Comparison of ENCODE assay signal across 18 mouse cellular contexts in genomic region chr19:47413458-47414005, GRCm38 (mm10). TPM values are rescaled to one million over a fixed set of nuclear protein-coding genes. Genes with fewer than 3 reads are reported as not detected.
DNase-seq lines count a peak whose midpoint lies in the region; ATAC-seq and TF ChIP-seq lines count a peak whose summit lies in the region.
"Had no signal": no experiment of that assay in that cellular context is flagged by ENCODE, and none has a peak within 500 bp of the region (broad histone marks: within the 10 kb centered on the region; RNA-seq: fewer than 3 reads in every experiment).

No protein-coding gene starts in this region.

- no peak for ATAC-seq in forebrain, embryonic 15.5 days (replicated peaks)
- ATAC-seq in hindbrain, postnatal 0 days, result no peak
- ATAC-seq in hindbrain, embryonic 14.5 days (ENCODE audit: low FRiP score), result no peak
- ATAC-seq: midbrain, embryonic 13.5 days had no signal

- TF ChIP-seq CTCF in hindbrain, postnatal 0 days (IDR thresholded peaks at IDR 0.05; ENCODE audit: low read depth), result no peak
- TF ChIP-seq CTCF in thymus, adult 2 months (IDR thresholded peaks at IDR 0.05; ENCODE audit: borderline replicate concordance, control insufficient read depth, extremely low read depth, insufficient read depth, low read length, poor library complexity), result no peak

- no peak for TF ChIP-seq POLR2A in thymus, adult 2 months (IDR thresholded peaks at IDR 0.05; ENCODE audit: control insufficient read depth, extremely low read depth, insufficient read depth, low read length, poor library complexity)

- no peak for DNase-seq in forebrain, embryonic 10.5 days (ENCODE audit: extremely low spot score, low spot score)
- peak; percentile 27 for DNase-seq in hindbrain, postnatal 0 days (ENCODE audit: low spot score)
- DNase-seq in hindbrain, embryonic 14.5 days (ENCODE audit: low spot score), result no peak
- DNase-seq in thymus, adult 2 months, result no peak
- no peak for DNase-seq in thymus, postnatal 36 days
- DNase-seq in embryo, embryonic 10.5 days (ENCODE audit: low spot score), result no peak
- DNase-seq: cerebellum, adult 8-10 months; gastrocnemius, postnatal 10 days; heart, postnatal 4 days; kidney, adult 2 months; kidney, postnatal 14 days; layer of hippocampus, postnatal 36 days; right cerebral cortex, adult 18-20 months had no signal

- H3K9me3 ChIP-seq in forebrain, embryonic 10.5 days, result no peaks in the 10 kb centered on the region
- no peaks in the 10 kb centered on the region for H3K9me3 ChIP-seq in forebrain, embryonic 15.5 days
- H3K9me3 ChIP-seq in hindbrain, postnatal 0 days (ENCODE audit: low read length), result no peaks in the 10 kb centered on the region
- H3K9me3 ChIP-seq in hindbrain, embryonic 14.5 days (ENCODE audit: control insufficient read depth, low read length), result no peaks in the 10 kb centered on the region
- H3K9me3 ChIP-seq: liver, embryonic 15.5 days; midbrain, embryonic 13.5 days; neural tube, embryonic 12.5 days had no signal

- H3K36me3 ChIP-seq in forebrain, embryonic 10.5 days (replicated peaks), result no peaks in the 10 kb centered on the region; the same call in 1 of the 2 replicates
- no peaks in the 10 kb centered on the region for H3K36me3 ChIP-seq in forebrain, embryonic 15.5 days
- H3K36me3 ChIP-seq in hindbrain, postnatal 0 days (ENCODE audit: insufficient read depth, low read length), result no peaks in the 10 kb centered on the region
- no peaks in the 10 kb centered on the region for H3K36me3 ChIP-seq in hindbrain, embryonic 14.5 days (replicated peaks; ENCODE audit: control insufficient read depth, insufficient read depth)
- H3K36me3 ChIP-seq in thymus, adult 2 months (ENCODE audit: control insufficient read depth, insufficient read depth, low read length), result no peaks in the 10 kb centered on the region
- H3K36me3 ChIP-seq: liver, embryonic 15.5 days; midbrain, embryonic 13.5 days; neural tube, embryonic 12.5 days had no signal

- H3K4me2 ChIP-seq in forebrain, embryonic 15.5 days (replicated peaks), result no peak overlapping the region
- no peak overlapping the region for H3K4me2 ChIP-seq in hindbrain, postnatal 0 days (ENCODE audit: low read depth, low read length)
- H3K4me2 ChIP-seq in hindbrain, embryonic 14.5 days (replicated peaks), result no peak overlapping the region
- H3K4me2 ChIP-seq: liver, embryonic 15.5 days; midbrain, embryonic 13.5 days; neural tube, embryonic 12.5 days had no signal

- H3K9ac ChIP-seq in forebrain, embryonic 15.5 days (replicated peaks), result no peak overlapping the region
- no peak overlapping the region for H3K9ac ChIP-seq in hindbrain, postnatal 0 days (replicated peaks; ENCODE audit: low read length)
- H3K9ac ChIP-seq in hindbrain, embryonic 14.5 days, result no peak overlapping the region
- H3K9ac ChIP-seq: liver, embryonic 15.5 days; midbrain, embryonic 13.5 days; neural tube, embryonic 12.5 days had no signal

- no peak overlapping the region for H3K4me3 ChIP-seq in forebrain, embryonic 10.5 days
- no peak overlapping the region for H3K4me3 ChIP-seq in forebrain, embryonic 15.5 days
- H3K4me3 ChIP-seq in hindbrain, postnatal 0 days (ENCODE audit: low read length), result no peak overlapping the region
- H3K4me3 ChIP-seq in hindbrain, embryonic 14.5 days (replicated peaks; ENCODE audit: low read length), result no peak overlapping the region
- H3K4me3 ChIP-seq in thymus, adult 2 months (ENCODE audit: control insufficient read depth, insufficient read depth, low read length), result no peak overlapping the region
- H3K4me3 ChIP-seq: layer of hippocampus, adult 2 months; liver, embryonic 15.5 days; midbrain, embryonic 13.5 days; neural tube, embryonic 12.5 days had no signal

- H3K27me3 ChIP-seq in forebrain, embryonic 10.5 days (ENCODE audit: poor library complexity, severe bottlenecking), result no peaks in the 10 kb centered on the region
- H3K27me3 ChIP-seq in forebrain, embryonic 15.5 days, result no peaks in the 10 kb centered on the region
- H3K27me3 ChIP-seq in hindbrain, postnatal 0 days (ENCODE audit: insufficient read depth, low read length), result no peaks in the 10 kb centered on the region
- H3K27me3 ChIP-seq in hindbrain, embryonic 14.5 days (ENCODE audit: control insufficient read depth, insufficient read depth, low read length), result no peaks in the 10 kb centered on the region
- no peaks in the 10 kb centered on the region for H3K27me3 ChIP-seq in thymus, adult 2 months (ENCODE audit: control insufficient read depth, insufficient read depth, low read length)
- H3K27me3 ChIP-seq: liver, embryonic 15.5 days; midbrain, embryonic 13.5 days; neural tube, embryonic 12.5 days had no signal

- H3K4me1 ChIP-seq in forebrain, embryonic 10.5 days, result peaks cover 47% of the 10 kb centered on the region
- H3K4me1 ChIP-seq in forebrain, embryonic 15.5 days, result peaks cover 17% of the 10 kb centered on the region; the same call in 1 of the 2 replicates
- peaks cover 19% of the 10 kb centered on the region for H3K4me1 ChIP-seq in hindbrain, postnatal 0 days (ENCODE audit: insufficient read depth, low read length)
- peaks cover 15% of the 10 kb centered on the region; the same call in 1 of the 2 replicates for H3K4me1 ChIP-seq in hindbrain, embryonic 14.5 days (replicated peaks; ENCODE audit: control insufficient read depth, insufficient read depth, low read length)
- H3K4me1 ChIP-seq in thymus, adult 2 months (replicated peaks; ENCODE audit: control insufficient read depth, insufficient read depth, low read length), result peaks cover 15% of the 10 kb centered on the region

- WGBS in forebrain, embryonic 10.5 days, result 97% methylated on average over 6 of the region's 6 CpGs
- 86% methylated on average over 6 of the region's 6 CpGs for WGBS in forebrain, embryonic 15.5 days
- 48% methylated on average over 6 of the region's 6 CpGs for WGBS in hindbrain, postnatal 0 days
- 78% methylated on average over 6 of the region's 6 CpGs for WGBS in hindbrain, embryonic 14.5 days
- 83% methylated on average over 6 of the region's 6 CpGs for WGBS in thymus, adult 2 months

- peak overlapping the region; percentile 52; the same call in 1 of the 2 replicates for H3K27ac ChIP-seq in forebrain, embryonic 10.5 days
- no peak overlapping the region for H3K27ac ChIP-seq in forebrain, embryonic 15.5 days (replicated peaks)
- no peak overlapping the region for H3K27ac ChIP-seq in hindbrain, postnatal 0 days
- no peak overlapping the region for H3K27ac ChIP-seq in hindbrain, embryonic 14.5 days
- peak overlapping the region; percentile 6; the same call in 1 of the 2 replicates for H3K27ac ChIP-seq in thymus, adult 2 months (ENCODE audit: control insufficient read depth, insufficient read depth, low read length)
- H3K27ac ChIP-seq: layer of hippocampus, adult 2 months; midbrain, embryonic 13.5 days; neural tube, embryonic 12.5 days had no signal

RNA-seq across cellular contexts. Expression of gene Sh3pxd2a, which starts 50.7 kb away (rescaled TPM):
- 1.5 and 1.8 TPM in 2 replicates for polyA plus RNA-seq in forebrain, embryonic 10.5 days (2016; fragmentation: Nextera tagmentation; extraction: Ambion mirVana)
- 2.0 and 2.2 TPM in 2 replicates for polyA plus RNA-seq in forebrain, embryonic 15.5 days (2015; fragmentation: Nextera tagmentation; extraction: Ambion mirVana)
- 21.9 and 25.5 TPM in 2 replicates for total RNA-seq in hindbrain, postnatal 0 days (2014; rRNA removed)
- 1.4 and 1.8 TPM in 2 replicates for polyA plus RNA-seq in hindbrain, postnatal 0 days (2015; fragmentation: Nextera tagmentation; extraction: Ambion mirVana)
- 2.8 and 3.0 TPM in 2 replicates for polyA plus RNA-seq in hindbrain, embryonic 14.5 days (2014; fragmentation: Nextera tagmentation; extraction: Ambion mirVana)
- polyA plus RNA-seq in thymus, adult 2 months (2012; rRNA removed), result 19.4 and 21.0 TPM in 2 replicates

Comparison
In these comparisons a context has a peak if more than half of its experiments do, and no peak if none do; other contexts are left out.
1. H3K27ac ChIP-seq: peak in forebrain, embryonic 10.5 days (single experiment) and thymus, adult 2 months (single experiment); none in forebrain, embryonic 15.5 days (single experiment), hindbrain, postnatal 0 days (single experiment) and hindbrain, embryonic 14.5 days (single experiment).